Mouse (Mus musculus) megakaryocyte, embryonic 14.5 days (primary cell): ENCODE data around the gene Shld2. TPM values are rescaled to one million over a fixed set of nuclear protein-coding genes. Genes with fewer than 3 reads are reported as not detected.

Experiments
- H3K27me3 ChIP-seq: replicated peaks from 2 replicates; pipeline ENCODE3; 2012; ENCODE audit warnings: inconsistent platforms
- H3K36me3 ChIP-seq: replicated peaks from 2 replicates; pipeline ENCODE3; 2012; ENCODE audit warnings: low read length, inconsistent platforms, mixed read lengths
- H3K4me1 ChIP-seq: 2 replicates; pipeline ENCODE4 v1.6.1; 2012; ENCODE audit warnings: inconsistent platforms
- H3K4me3 ChIP-seq: replicated peaks from 2 replicates; pipeline ENCODE3; 2012; ENCODE audit warnings: moderate library complexity, mild to moderate bottlenecking, inconsistent platforms
- H3K9me3 ChIP-seq: 2 replicates; pipeline ENCODE4 v1.6.1; 2012; ENCODE audit warnings: inconsistent platforms
- FLI1 ChIP-seq: IDR thresholded peaks from 2 replicates; pipeline ENCODE4 v1.6.1; 2012; ENCODE audit warnings: low read length, inconsistent platforms, mixed read lengths
- GATA1 ChIP-seq: IDR thresholded peaks from 3 replicates; pipeline ENCODE4 v1.6.1; 2012; ENCODE audit warnings: mixed read lengths, low read length, inconsistent platforms, borderline replicate concordance
- polyA plus RNA-seq: library from polyadenylated mRNA; stranded (reverse); fragments of >175 nt; gene quantifications from 2 replicates; pipeline ENCODE4 v1.2.3, GENCODE M21; 2012; ENCODE audit warnings: low replicate concordance; ENCODE audit not compliant: insufficient read depth

Gene Shld2
- polyA plus RNA-seq: 2.9 TPM in 1 of 2 replicates, not detected in the other

GRCm38 (mm10) chr14:34310234-34310965 is at the start of gene Shld2, which contains the start of gene Glud1:
TSS of gene Shld2 (minus strand) at chr14:34310493.
TSS of gene Glud1 (plus strand) at chr14:34310727.
- Histone ChIP-seq H3K9me3 (no peaks in the 10 kb centered on the region), H3K4me3 (peak within 1 kb of the TSS; percentile 97), H3K36me3 (peaks cover 13% of the 10 kb centered on the region), H3K4me1 (peaks cover 41% of the 10 kb centered on the region), H3K27me3 (no peaks in the 10 kb centered on the region)
- no peak for TF ChIP-seq GATA1
- no peak for TF ChIP-seq FLI1

GRCm38 (mm10) chr14:34359676-34360244 is 49.5 kb upstream of the Shld2 start:
- H3K27me3 ChIP-seq: peaks cover 45% of the 10 kb centered on the region
- peaks cover 9% of the 10 kb centered on the region for H3K4me1 ChIP-seq
- peaks cover 13% of the 10 kb centered on the region for H3K9me3 ChIP-seq
- H3K4me3 ChIP-seq: no peak overlapping the region
- no peak for TF ChIP-seq GATA1
- TF ChIP-seq FLI1: no peak
- no peaks in the 10 kb centered on the region for H3K36me3 ChIP-seq

GRCm38 (mm10) chr14:34357671-34358455 is 47.6 kb upstream of the Shld2 start:
- peaks cover 42% of the 10 kb centered on the region for H3K27me3 ChIP-seq
- H3K4me3 ChIP-seq: no peak overlapping the region
- no peaks in the 10 kb centered on the region for H3K4me1 ChIP-seq
- H3K36me3 ChIP-seq: no peaks in the 10 kb centered on the region
- H3K9me3 ChIP-seq: no peaks in the 10 kb centered on the region
- TF ChIP-seq FLI1 (no peak), GATA1 (no peak)

- Histone ChIP-seq H3K36me3 (no peaks in the 10 kb centered on the region), H3K4me3 (no peak within 1 kb of the TSS), H3K4me1 (no peaks in the 10 kb centered on the region), H3K9me3 (no peaks in the 10 kb centered on the region), H3K27me3 (peaks cover 44% of the 10 kb centered on the region)
- TF ChIP-seq FLI1 (no peak), GATA1 (no peak)
Measured at GRCm38 (mm10) chr14:34355301-34355700, 45.0 kb upstream of the Shld2 start, which contains the start of gene Fam25c. TSS of gene Fam25c (minus strand) at chr14:34355433.

GRCm38 (mm10) chr14:34354456-34354855 is 44.2 kb upstream of the Shld2 start:
- Histone ChIP-seq H3K9me3 (no peaks in the 10 kb centered on the region), H3K36me3 (no peaks in the 10 kb centered on the region), H3K4me1 (no peaks in the 10 kb centered on the region), H3K27me3 (peaks cover 42% of the 10 kb centered on the region), H3K4me3 (no peak overlapping the region)
- TF ChIP-seq FLI1 (no peak), GATA1 (no peak)

- TF ChIP-seq FLI1: no peak
- TF ChIP-seq GATA1: no peak
- H3K4me3 ChIP-seq: no peak overlapping the region
Measured at GRCm38 (mm10) chr14:34353326-34353725, 43.0 kb upstream of the Shld2 start.

GRCm38 (mm10) chr14:34352523-34352922 is 42.2 kb upstream of the Shld2 start:
- Histone ChIP-seq H3K27me3 (peaks cover 30% of the 10 kb centered on the region), H3K9me3 (no peaks in the 10 kb centered on the region), H3K4me1 (no peaks in the 10 kb centered on the region), H3K36me3 (no peaks in the 10 kb centered on the region), H3K4me3 (no peak overlapping the region)
- TF ChIP-seq GATA1: no peak

More at GRCm38 (mm10) chr14:34353326-34353725, 43.0 kb upstream of the Shld2 start:
- H3K4me1 ChIP-seq: no peaks in the 10 kb centered on the region
- H3K9me3 ChIP-seq: no peaks in the 10 kb centered on the region
- H3K27me3 ChIP-seq: peaks cover 36% of the 10 kb centered on the region
- no peaks in the 10 kb centered on the region for H3K36me3 ChIP-seq

GRCm38 (mm10) chr14:34351660-34352059 is 41.4 kb upstream of the Shld2 start:
- H3K9me3 ChIP-seq: no peaks in the 10 kb centered on the region
- no peak for TF ChIP-seq GATA1
- no peak for TF ChIP-seq FLI1
- H3K4me1 ChIP-seq: no peaks in the 10 kb centered on the region
- peaks cover 26% of the 10 kb centered on the region for H3K27me3 ChIP-seq
- H3K36me3 ChIP-seq: no peaks in the 10 kb centered on the region
- no peak overlapping the region for H3K4me3 ChIP-seq

GRCm38 (mm10) chr14:34349007-34349406 is 38.7 kb upstream of the Shld2 start:
- Histone ChIP-seq H3K36me3 (peaks cover 19% of the 10 kb centered on the region), H3K4me3 (no peak overlapping the region), H3K9me3 (no peaks in the 10 kb centered on the region), H3K27me3 (peaks cover 17% of the 10 kb centered on the region), H3K4me1 (peaks cover 3% of the 10 kb centered on the region; the same call in 1 of the 2 replicates)
- no peak for TF ChIP-seq FLI1
- TF ChIP-seq GATA1: no peak
